Mouse (Mus musculus) neural tube, embryonic 12.5 days (tissue): ENCODE measurements around the gene Hmgn2. TPM values are rescaled to one million over a fixed set of nuclear protein-coding genes. Genes with fewer than 3 reads are reported as not detected.
A peak's percentile ranks its signal among the peaks of the same experiment; 100 is the strongest.

ENCODE experiments used
- ATAC-seq: fragments of 200-750 bp; cut with Nextera tagmentation; 2 replicates; pipeline ENCODE4 v1.8.0; 2017; ENCODE audit warnings: low read depth, mild to moderate bottlenecking, moderate TSS enrichment, moderate library complexity; ENCODE audit not compliant: low FRiP score
- H3K27ac ChIP-seq: fragments of 300-500 bp; sonication (generic); 2 replicates; pipeline ENCODE4 v1.5.1; 2016
- H3K27me3 ChIP-seq: fragments of 300-500 bp; sonication (generic); replicated peaks from 2 replicates; pipeline ENCODE4 v1.6.1; 2016; ENCODE audit warnings: mild to moderate bottlenecking
- H3K36me3 ChIP-seq: fragments of 300-500 bp; sonication (generic); 2 replicates; pipeline ENCODE4 v1.6.1; 2016; ENCODE audit warnings: mild to moderate bottlenecking
- H3K4me1 ChIP-seq: fragments of 300-500 bp; sonication (generic); 2 replicates; pipeline ENCODE4 v1.6.1; 2016
- H3K4me2 ChIP-seq: fragments of 300-500 bp; sonication (generic); replicated peaks from 2 replicates; pipeline ENCODE4 v1.6.1; 2016; ENCODE audit warnings: mild to moderate bottlenecking
- H3K4me3 ChIP-seq: fragments of 300-500 bp; sonication (generic); 2 replicates; pipeline ENCODE4 v1.5.1; 2016
- H3K9ac ChIP-seq: fragments of 300-500 bp; sonication (generic); 2 replicates; pipeline ENCODE4 v1.6.1; 2016; ENCODE audit warnings: mild to moderate bottlenecking
- H3K9me3 ChIP-seq: fragments of 300-500 bp; sonication (generic); 2 replicates; pipeline ENCODE4 v1.6.1; 2016; ENCODE audit warnings: mild to moderate bottlenecking
- WGBS: fragments of 180-500 bp; shearing (Covaris S2); methylation state at CpG from one replicate; pipeline ENCODE4 v1.1.7; 2016; 5-methylcytosine and 5-hydroxymethylcytosine counted together
- polyA plus RNA-seq: library from polyadenylated mRNA; unstranded; fragments of >200 nt; fragmentation: Nextera tagmentation; extraction: Ambion mirVana; gene quantifications from 2 replicates; pipeline ENCODE4 v1.2.1, GENCODE M21; 2016

The Hmgn2 gene
- polyA plus RNA-seq, 1 experiment from 2014 or later = 2,314 TPM

- no peak overlapping the region for H3K27ac ChIP-seq
- peaks cover 38% of the 10 kb centered on the region for H3K4me1 ChIP-seq
- no peak overlapping the region for H3K4me3 ChIP-seq
- peak overlapping the region; percentile 96 for H3K4me2 ChIP-seq
- no peaks in the 10 kb centered on the region for H3K27me3 ChIP-seq
- H3K9ac ChIP-seq = peak overlapping the region; percentile 86
- H3K9me3 ChIP-seq = no peaks in the 10 kb centered on the region
- WGBS = 37% methylated on average over 8 of the region's 8 CpGs
- ATAC-seq = no peak
- peaks cover 16% of the 10 kb centered on the region for H3K36me3 ChIP-seq
Observed at GRCm38 (mm10) chr4:133969114-133969770, 792 bp upstream of the Hmgn2 start.

GRCm38 (mm10) chr4:133967866-133968149, 642 bp downstream of the Hmgn2 start:
- no peaks in the 10 kb centered on the region for H3K9me3 ChIP-seq
- peaks cover 38% of the 10 kb centered on the region for H3K4me1 ChIP-seq
- no peaks in the 10 kb centered on the region for H3K27me3 ChIP-seq
- peaks cover 30% of the 10 kb centered on the region for H3K36me3 ChIP-seq
- 0% methylated on average over 29 of the region's 29 CpGs for WGBS
- H3K4me2 ChIP-seq = peak overlapping the region; percentile 96
- ATAC-seq = peak; percentile 88
- H3K27ac ChIP-seq = peak overlapping the region; percentile 92
- H3K4me3 ChIP-seq = peak overlapping the region; percentile 62
- H3K9ac ChIP-seq = peak overlapping the region; percentile 94

- H3K27me3 ChIP-seq = no peaks in the 10 kb centered on the region
- no peaks in the 10 kb centered on the region for H3K9me3 ChIP-seq
- peak; percentile 70 for ATAC-seq
- peaks cover 34% of the 10 kb centered on the region for H3K36me3 ChIP-seq
- peaks cover 38% of the 10 kb centered on the region for H3K4me1 ChIP-seq
- under 1% methylated on average over 86 of the region's 101 CpGs for WGBS
- H3K4me2 ChIP-seq = peak overlapping the region; percentile 96
- H3K4me3 ChIP-seq = peak overlapping the region; percentile 62
- H3K9ac ChIP-seq = peak overlapping the region; percentile 94
- peak overlapping the region; percentile 92 for H3K27ac ChIP-seq
Observed at GRCm38 (mm10) chr4:133967138-133967865, 1.1 kb downstream of the Hmgn2 start.

- Histone ChIP-seq H3K4me2 (peak overlapping the region; percentile 96), H3K27me3 (no peaks in the 10 kb centered on the region), H3K4me1 (peaks cover 38% of the 10 kb centered on the region), H3K36me3 (peaks cover 34% of the 10 kb centered on the region), H3K9ac (peak overlapping the region; percentile 94), H3K9me3 (no peaks in the 10 kb centered on the region), H3K4me3 (peak overlapping the region; percentile 62), H3K27ac (no peak overlapping the region)
- ATAC-seq = no peak
- WGBS = 55% methylated on average over 12 of the region's 12 CpGs
Observed at GRCm38 (mm10) chr4:133966271-133966940, 2.0 kb downstream of the Hmgn2 start.

- H3K9me3 ChIP-seq = no peaks in the 10 kb centered on the region
- no peak overlapping the region for H3K27ac ChIP-seq
- peaks cover 13% of the 10 kb centered on the region for H3K4me1 ChIP-seq
- H3K4me3 ChIP-seq = no peak overlapping the region
- no peak overlapping the region for H3K9ac ChIP-seq
- 85% methylated on average over 7 of the region's 7 CpGs for WGBS
- no peak overlapping the region for H3K4me2 ChIP-seq
- H3K27me3 ChIP-seq = no peaks in the 10 kb centered on the region
- ATAC-seq = no peak
- peaks cover 34% of the 10 kb centered on the region for H3K36me3 ChIP-seq
Observed at GRCm38 (mm10) chr4:133962566-133962965, 5.9 kb downstream of the Hmgn2 start.

GRCm38 (mm10) chr4:133958884-133959283, 9.6 kb downstream of the Hmgn2 start:
- WGBS = 83% methylated on average over 1 of the region's 1 CpGs
- H3K36me3 ChIP-seq = peaks cover 14% of the 10 kb centered on the region
- H3K4me3 ChIP-seq = no peak overlapping the region
- no peaks in the 10 kb centered on the region for H3K9me3 ChIP-seq
- no peaks in the 10 kb centered on the region for H3K4me1 ChIP-seq
- no peak overlapping the region for H3K9ac ChIP-seq
- ATAC-seq = no peak
- H3K27ac ChIP-seq = no peak overlapping the region
- no peak overlapping the region for H3K4me2 ChIP-seq
- H3K27me3 ChIP-seq = no peaks in the 10 kb centered on the region

GRCm38 (mm10) chr4:133956358-133956757, 12.1 kb downstream of the Hmgn2 start:
- WGBS = 84% methylated on average over 4 of the region's 4 CpGs

GRCm38 (mm10) chr4:133946736-133947135, 21.7 kb downstream of the Hmgn2 start:
- Histone ChIP-seq H3K27me3 (no peaks in the 10 kb centered on the region), H3K4me3 (no peak overlapping the region), H3K9me3 (no peaks in the 10 kb centered on the region), H3K4me1 (no peaks in the 10 kb centered on the region), H3K36me3 (no peaks in the 10 kb centered on the region), H3K9ac (no peak overlapping the region), H3K27ac (no peak overlapping the region), H3K4me2 (no peak overlapping the region)
- 70% methylated on average over 4 of the region's 4 CpGs for WGBS
- ATAC-seq = no peak

More at GRCm38 (mm10) chr4:133956358-133956757, 12.1 kb downstream of the Hmgn2 start:
- no peak overlapping the region for H3K4me3 ChIP-seq
- H3K27me3 ChIP-seq = no peaks in the 10 kb centered on the region
- H3K36me3 ChIP-seq = no peaks in the 10 kb centered on the region
- no peaks in the 10 kb centered on the region for H3K9me3 ChIP-seq
- H3K27ac ChIP-seq = no peak overlapping the region
- ATAC-seq = no peak
- no peaks in the 10 kb centered on the region for H3K4me1 ChIP-seq
- no peak overlapping the region for H3K4me2 ChIP-seq
- no peak overlapping the region for H3K9ac ChIP-seq

- Histone ChIP-seq H3K4me1 (no peaks in the 10 kb centered on the region), H3K9ac (no peak overlapping the region), H3K27ac (no peak overlapping the region), H3K36me3 (no peaks in the 10 kb centered on the region), H3K9me3 (no peaks in the 10 kb centered on the region), H3K4me2 (no peak overlapping the region), H3K4me3 (no peak overlapping the region), H3K27me3 (no peaks in the 10 kb centered on the region)
- no peak for ATAC-seq
- 84% methylated on average over 3 of the region's 3 CpGs for WGBS
Observed at GRCm38 (mm10) chr4:133943791-133944190, 24.7 kb downstream of the Hmgn2 start.

- Histone ChIP-seq H3K27me3 (no peaks in the 10 kb centered on the region), H3K27ac (no peak overlapping the region), H3K9me3 (no peaks in the 10 kb centered on the region), H3K4me2 (no peak overlapping the region), H3K36me3 (no peaks in the 10 kb centered on the region), H3K9ac (no peak overlapping the region), H3K4me3 (no peak overlapping the region), H3K4me1 (no peaks in the 10 kb centered on the region)
- 94% methylated on average over 4 of the region's 4 CpGs for WGBS
- ATAC-seq = no peak
Observed at GRCm38 (mm10) chr4:133942679-133943078, 25.8 kb downstream of the Hmgn2 start.

- H3K4me2 ChIP-seq = no peak overlapping the region
- no peaks in the 10 kb centered on the region for H3K9me3 ChIP-seq
- no peak overlapping the region for H3K27ac ChIP-seq
- no peaks in the 10 kb centered on the region for H3K27me3 ChIP-seq
- no peak overlapping the region for H3K9ac ChIP-seq
- WGBS = 57% methylated on average over 3 of the region's 3 CpGs
- ATAC-seq = no peak
- H3K36me3 ChIP-seq = no peaks in the 10 kb centered on the region
- H3K4me3 ChIP-seq = no peak overlapping the region
- no peaks in the 10 kb centered on the region for H3K4me1 ChIP-seq
Observed at GRCm38 (mm10) chr4:133941576-133941975, 26.9 kb downstream of the Hmgn2 start.

GRCm38 (mm10) chr4:133940386-133941260, 27.8 kb downstream of the Hmgn2 start:
- no peak for ATAC-seq
- H3K27me3 ChIP-seq = no peaks in the 10 kb centered on the region
- H3K4me1 ChIP-seq = no peaks in the 10 kb centered on the region
- H3K9me3 ChIP-seq = no peaks in the 10 kb centered on the region
- no peak overlapping the region for H3K27ac ChIP-seq
- H3K4me3 ChIP-seq = no peak overlapping the region
- WGBS = 88% methylated on average over 13 of the region's 13 CpGs
- H3K9ac ChIP-seq = no peak overlapping the region
- no peaks in the 10 kb centered on the region for H3K36me3 ChIP-seq
- H3K4me2 ChIP-seq = no peak overlapping the region
